Mouse (Mus musculus) mature B cell (primary cell): Measurements from ENCODE around the gene Olfr577.

Experiments used
- in situ Hi-C: fragments of 300-500 bp; cut with MboI; formaldehyde crosslinking; loops from 2 replicates; pipeline ENCODE4 v1.14.3; 2019

Olfr577 gene

GRCm38 (mm10) chr7:102975843-102976242 is at the start of gene Olfr577:
Gene Olfr577 (minus strand): TSS chr7:102975943.
- in situ Hi-C loops, result no loop called here

GRCm38 (mm10) chr7:102989224-102989623 is 13.5 kb upstream of the Olfr577 start, which contains the start of gene Olfr578:
Gene Olfr578 (minus strand): TSS chr7:102989324.
- in situ Hi-C loops, result no loop called here

GRCm38 (mm10) chr7:102974399-102974798 is 1.3 kb downstream of the Olfr577 start:
- in situ Hi-C loops, result no loop called here

- in situ Hi-C loops, result no loop called here
Measured at GRCm38 (mm10) chr7:102962360-102962759, 13.4 kb downstream of the Olfr577 start, which contains the start of gene Olfr576. Gene Olfr576 (plus strand): TSS chr7:102962660.

- in situ Hi-C loops, result no loop called here
Measured at GRCm38 (mm10) chr7:102958593-102958992, 17.1 kb downstream of the Olfr577 start, which contains the start of gene Olfr575. Gene Olfr575 (minus strand): TSS chr7:102958775.

GRCm38 (mm10) chr7:102958137-102958536 is 17.6 kb downstream of the Olfr577 start:
- in situ Hi-C loops, result no loop called here

- in situ Hi-C loops, result no loop called here
Measured at GRCm38 (mm10) chr7:102950732-102951131, 25.0 kb downstream of the Olfr577 start.

GRCm38 (mm10) chr7:102948167-102948566 is 27.6 kb downstream of the Olfr577 start, which contains the start of gene Olfr574:
Gene Olfr574 (plus strand): TSS chr7:102948467.
- in situ Hi-C loops, result no loop called here

- in situ Hi-C loops, result no loop called here
Measured at GRCm38 (mm10) chr7:102943417-102943816, 32.3 kb downstream of the Olfr577 start.

- in situ Hi-C loops, result no loop called here
Measured at GRCm38 (mm10) chr7:102942475-102942874, 33.3 kb downstream of the Olfr577 start, which contains the start of gene Olfr573-ps1. Gene Olfr573-ps1 (minus strand): TSS chr7:102942575.

GRCm38 (mm10) chr7:102927105-102927504 is 48.6 kb downstream of the Olfr577 start:
- in situ Hi-C loops, result no loop called here

GRCm38 (mm10) chr7:102924109-102924508 is 51.6 kb downstream of the Olfr577 start, which contains the start of gene Olfr572:
Gene Olfr572 (plus strand): TSS chr7:102924409.
- in situ Hi-C loops, result loop anchor here (25.0 kb wide), 1 partner anchor 412 kb away; no protein-coding TSS in a partner anchor
